Mouse (Mus musculus) kidney, adult 11 months (tissue): ENCODE measurements around the gene Vps72.

ENCODE experiments used
- DNase-seq: peaks from one replicate; pipeline ENCODE4 v3.0.0; 2022

Gene Vps72

GRCm38 (mm10) chr3:95171105-95171504 is 60.3 kb downstream of the Vps72 start:
- DNase-seq = no peak
